Mouse (Mus musculus): ENCODE measurements around the gene Mtf1. TPM values are rescaled to one million over a fixed set of nuclear protein-coding genes. Genes with fewer than 3 reads are reported as not detected.

Gene Mtf1
- total and polyA plus RNA-seq, 3 experiments: 17.8 to 37.8 (median 28.9) TPM

DNA sequence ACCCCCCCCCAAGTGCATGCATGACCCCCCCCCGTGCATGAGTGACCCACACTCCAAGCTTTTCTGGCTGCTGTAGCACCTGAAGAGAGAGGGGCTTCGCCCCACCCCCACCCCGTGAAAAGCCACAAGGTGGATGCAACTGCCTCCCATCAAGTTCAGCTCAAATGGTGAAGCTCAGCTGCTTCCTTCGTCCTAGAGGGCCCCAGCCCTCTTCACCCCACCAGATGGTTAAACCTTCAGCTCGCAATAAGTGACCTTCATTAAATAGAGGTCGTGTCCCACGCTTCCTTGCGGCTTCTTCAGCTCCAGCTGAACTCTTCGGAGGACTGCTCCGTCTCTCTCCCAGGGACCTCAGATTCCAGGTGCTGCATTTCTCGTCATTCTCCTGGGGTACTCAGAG, 78.7 kb downstream of the Mtf1 start, which contains the start of gene Epha10:
Gene Epha10, plus strand, starts transcription at position 301 of the 400 bp plus-strand sequence.
- TF ChIP-seq SIN3A (IDR thresholded peaks at IDR 0.05; ENCODE audit: low read length): no peak
- no peak for TF ChIP-seq MAFK (IDR thresholded peaks at IDR 0.05; ENCODE audit: borderline replicate concordance, low read depth, low read length)
- TF ChIP-seq POLR2A (IDR thresholded peaks at IDR 0.05; ENCODE audit: control insufficient read depth in 1 of 2, insufficient read depth in 1 of 2, low read depth in 1 of 2, low read length in 2 of 2, poor library complexity in 1 of 2): no peak
- no peak for TF ChIP-seq MYC (IDR thresholded peaks at IDR 0.05; ENCODE audit: low read depth, low read length)
- H3K9ac ChIP-seq (ENCODE audit: control insufficient read depth, low read depth, low read length, poor library complexity, severe bottlenecking): no peak within 1 kb of the TSS
- H3K27ac ChIP-seq (ENCODE audit: control insufficient read depth, low read depth, low read length): no peak within 1 kb of the TSS
- no peaks in the 10 kb centered on the region for H3K27me3 ChIP-seq (ENCODE audit: control insufficient read depth in 1 of 2, insufficient read depth in 2 of 2, low read length in 2 of 2)
- H3K36me3 ChIP-seq (ENCODE audit: control insufficient read depth in 1 of 2, insufficient read depth in 2 of 2, low read length in 2 of 2): no peaks in the 10 kb centered on the region
- no peak for DNase-seq (ENCODE audit: low read depth, low spot score)
- no peaks in the 10 kb centered on the region for H3K9me3 ChIP-seq (replicated peaks; ENCODE audit: insufficient read depth, low read length)
- H3K79me2 ChIP-seq (ENCODE audit: control insufficient read depth, insufficient read depth, low read length, poor library complexity): no peaks in the 10 kb centered on the region
- no peak within 1 kb of the TSS for H3K4me3 ChIP-seq (ENCODE audit: control insufficient read depth in 1 of 2, insufficient read depth in 1 of 2, low read depth in 2 of 2, low read length in 2 of 2)
- H3K4me1 ChIP-seq (ENCODE audit: control insufficient read depth in 1 of 2, insufficient read depth in 2 of 2, low read length in 2 of 2): no peaks in the 10 kb centered on the region

DNA sequence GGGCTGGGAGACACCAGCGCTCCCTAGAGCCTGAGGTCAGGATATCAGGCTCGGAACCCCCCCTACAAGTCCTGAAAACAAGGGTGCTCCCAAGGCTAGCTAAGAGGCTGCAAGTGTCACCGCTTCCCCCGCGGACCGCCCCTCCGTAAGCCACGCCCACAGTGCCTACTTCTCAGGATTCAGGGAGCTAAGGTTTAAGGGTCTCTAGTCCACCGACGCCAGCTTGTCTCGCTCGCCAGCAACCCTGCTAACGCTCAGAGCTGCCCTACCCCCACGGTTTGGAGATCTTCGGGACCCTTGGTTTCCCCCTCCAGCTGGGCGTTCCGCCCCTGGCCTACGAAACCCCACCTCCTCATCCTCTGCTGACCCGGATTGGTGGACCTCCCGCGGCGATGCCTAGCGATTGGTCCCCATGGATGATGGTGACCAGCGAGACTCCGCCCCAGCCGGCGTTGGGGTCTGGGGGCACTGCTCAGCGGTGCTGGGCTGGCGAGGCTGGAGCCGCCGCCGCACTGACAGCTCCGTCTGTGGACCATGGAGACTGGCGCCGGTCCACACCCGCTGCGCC, 79.5 kb downstream of the Mtf1 start:
- Histone ChIP-seq H3K79me2 (ENCODE audit: control insufficient read depth, insufficient read depth, low read length, poor library complexity) (no peaks in the 10 kb centered on the region), H3K27ac (ENCODE audit: control insufficient read depth, low read depth, low read length) (no peak overlapping the region), H3K4me3 (ENCODE audit: control insufficient read depth in 1 of 2, insufficient read depth in 1 of 2, low read depth in 2 of 2, low read length in 2 of 2) (no peak overlapping the region), H3K27me3 (ENCODE audit: control insufficient read depth in 1 of 2, insufficient read depth in 2 of 2, low read length in 2 of 2) (no peaks in the 10 kb centered on the region), H3K9me3 (replicated peaks; ENCODE audit: insufficient read depth, low read length) (no peaks in the 10 kb centered on the region), H3K4me1 (ENCODE audit: control insufficient read depth in 1 of 2, insufficient read depth in 2 of 2, low read length in 2 of 2) (no peaks in the 10 kb centered on the region), H3K9ac (ENCODE audit: control insufficient read depth, low read depth, low read length, poor library complexity, severe bottlenecking) (no peak overlapping the region), H3K36me3 (ENCODE audit: control insufficient read depth in 1 of 2, insufficient read depth in 2 of 2, low read length in 2 of 2) (no peaks in the 10 kb centered on the region)
- DNase-seq (ENCODE audit: low read depth, low spot score): no peak
- TF ChIP-seq MAZ (IDR thresholded peaks at IDR 0.05; ENCODE audit: low read depth, low read length) (no peak), GATA1 (IDR thresholded peaks at IDR 0.05; ENCODE audit: low read depth, low read length) (no peak), POLR2A (IDR thresholded peaks at IDR 0.05; ENCODE audit: control insufficient read depth in 1 of 2, insufficient read depth in 1 of 2, low read depth in 1 of 2, low read length in 2 of 2, poor library complexity in 1 of 2) (no peak)

DNA sequence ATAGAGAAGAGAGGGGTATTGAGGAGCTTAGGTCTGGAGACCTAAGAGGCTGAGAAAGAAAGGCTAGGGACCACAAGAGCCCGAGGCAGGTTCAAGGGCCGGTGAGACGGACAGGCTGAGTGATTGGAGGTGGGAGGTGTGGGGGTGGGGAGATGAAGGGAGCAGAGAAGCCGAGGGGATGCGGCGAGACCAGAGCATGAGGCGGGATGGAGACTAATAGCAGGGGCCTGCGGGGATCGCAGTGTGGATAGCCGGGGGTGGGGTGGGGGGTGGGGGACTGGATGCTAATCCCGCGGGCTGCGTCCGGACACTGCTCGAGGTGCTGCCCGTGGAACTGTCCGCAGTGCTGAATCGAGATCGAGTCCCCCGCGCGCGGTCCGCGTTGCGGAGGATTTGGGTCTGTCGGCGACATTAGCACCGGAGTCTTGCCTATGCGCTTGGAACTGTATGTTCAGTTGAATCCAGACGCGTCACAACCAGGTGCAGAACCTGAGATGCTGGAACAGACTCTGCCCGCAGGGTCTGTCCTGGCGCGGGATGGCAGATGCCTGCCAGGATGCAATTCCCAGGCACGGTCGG, 80.3 kb downstream of the Mtf1 start:
- Histone ChIP-seq H3K79me2 (ENCODE audit: control insufficient read depth, insufficient read depth, low read length, poor library complexity) (no peaks in the 10 kb centered on the region), H3K9ac (ENCODE audit: control insufficient read depth, low read depth, low read length, poor library complexity, severe bottlenecking) (no peak overlapping the region), H3K4me3 (ENCODE audit: control insufficient read depth in 1 of 2, insufficient read depth in 1 of 2, low read depth in 2 of 2, low read length in 2 of 2) (no peak overlapping the region), H3K27me3 (ENCODE audit: control insufficient read depth in 1 of 2, insufficient read depth in 2 of 2, low read length in 2 of 2) (no peaks in the 10 kb centered on the region), H3K4me1 (ENCODE audit: control insufficient read depth in 1 of 2, insufficient read depth in 2 of 2, low read length in 2 of 2) (no peaks in the 10 kb centered on the region), H3K36me3 (ENCODE audit: control insufficient read depth in 1 of 2, insufficient read depth in 2 of 2, low read length in 2 of 2) (no peaks in the 10 kb centered on the region), H3K9me3 (replicated peaks; ENCODE audit: insufficient read depth, low read length) (no peaks in the 10 kb centered on the region), H3K27ac (ENCODE audit: control insufficient read depth, low read depth, low read length) (no peak overlapping the region)
- no peak for TF ChIP-seq GABPA (IDR thresholded peaks at IDR 0.05; ENCODE audit: low read depth, low read length)
- TF ChIP-seq CTCF (IDR thresholded peaks at IDR 0.05 in 2 of 3, conservative IDR thresholded peaks at IDR 0.05 in 1 of 3; ENCODE audit: control insufficient read depth in 1 of 3, insufficient read depth in 1 of 3, low read depth in 2 of 3, low read length in 3 of 3, poor library complexity in 1 of 3, severe bottlenecking in 1 of 3): no peak
- TF ChIP-seq UBTF (IDR thresholded peaks at IDR 0.05; ENCODE audit: borderline replicate concordance, insufficient read depth, low read depth, low read length): no peak
- TF ChIP-seq POLR2AphosphoS5 (IDR thresholded peaks at IDR 0.05; ENCODE audit: borderline replicate concordance, low read depth, low read length): no peak
- no peak for TF ChIP-seq ZC3H11A (IDR thresholded peaks at IDR 0.05; ENCODE audit: low read depth, low read length)
- TF ChIP-seq POLR2AphosphoS2 (IDR thresholded peaks at IDR 0.05; ENCODE audit: low read length): no peak
- no peak for TF ChIP-seq ZNF384 (IDR thresholded peaks at IDR 0.05; ENCODE audit: low read depth, low read length)
- no peak for TF ChIP-seq MAX (IDR thresholded peaks at IDR 0.05; ENCODE audit: low read length)
- TF ChIP-seq TAL1 (IDR thresholded peaks at IDR 0.05; ENCODE audit: low read length): no peak
- no peak for TF ChIP-seq EP300 (IDR thresholded peaks at IDR 0.05; ENCODE audit: low read depth in 1 of 2, low read length in 2 of 2)
- TF ChIP-seq TCF12 (IDR thresholded peaks at IDR 0.05; ENCODE audit: low read depth, low read length): no peak
- no peak for TF ChIP-seq ETS1 (IDR thresholded peaks at IDR 0.05; ENCODE audit: low read depth, low read length)
- no peak for TF ChIP-seq MEF2A (IDR thresholded peaks at IDR 0.05; ENCODE audit: extremely low read depth, insufficient replicate concordance, low read depth, low read length, poor library complexity, severe bottlenecking)
- TF ChIP-seq GATA1 (IDR thresholded peaks at IDR 0.05; ENCODE audit: low read depth, low read length): no peak
- TF ChIP-seq USF1 (IDR thresholded peaks at IDR 0.05; ENCODE audit: low read depth, low read length): no peak
- TF ChIP-seq MYC (IDR thresholded peaks at IDR 0.05; ENCODE audit: low read depth, low read length): no peak
- TF ChIP-seq USF2 (IDR thresholded peaks at IDR 0.05; ENCODE audit: borderline replicate concordance in 1 of 2, insufficient read depth in 1 of 2, low read depth in 1 of 2, low read length in 2 of 2): no peak
- no peak for TF ChIP-seq CHD1 (IDR thresholded peaks at IDR 0.05; ENCODE audit: low read depth, low read length)
- TF ChIP-seq JUND (IDR thresholded peaks at IDR 0.05; ENCODE audit: low read depth, low read length): no peak
- DNase-seq (ENCODE audit: low read depth, low spot score): no peak

Data from MEL (cell line).